10 mouse cellular contexts compared by ENCODE assay signal in genomic region chr2:10081453-10082080, GRCm38 (mm10). TPM values are rescaled to one million over a fixed set of nuclear protein-coding genes. Genes with fewer than 3 reads are reported as not detected.
DNase-seq lines count a peak whose midpoint lies in the region; ATAC-seq lines count a peak whose summit lies in the region.
"Had no signal": no experiment of that assay in that cellular context is flagged by ENCODE, and none has a peak within 500 bp of the region (broad histone marks: within the 10 kb centered on the region; RNA-seq: fewer than 3 reads in every experiment).

No protein-coding gene starts in this region.

- peak overlapping the region; percentile 68 for H3K4me2 ChIP-seq in kidney, embryonic 14.5 days (replicated peaks; ENCODE audit: low read depth, low read length)
- peak overlapping the region; percentile 82 for H3K4me2 ChIP-seq in embryonic facial prominence, embryonic 14.5 days (ENCODE audit: low read depth, low read length)
- peak overlapping the region; percentile 65 for H3K4me2 ChIP-seq in intestine, embryonic 15.5 days (replicated peaks)
- peak overlapping the region; percentile 78 for H3K4me2 ChIP-seq in midbrain, embryonic 16.5 days (ENCODE audit: low read length)

- H3K27me3 ChIP-seq in kidney, embryonic 14.5 days (ENCODE audit: control insufficient read depth, insufficient read depth, low read length): no peaks in the 10 kb centered on the region
- H3K27me3 ChIP-seq in embryonic facial prominence, embryonic 14.5 days (replicated peaks; ENCODE audit: control insufficient read depth, insufficient read depth, low read length): no peaks in the 10 kb centered on the region
- no peaks in the 10 kb centered on the region for H3K27me3 ChIP-seq in intestine, embryonic 15.5 days (replicated peaks)
- H3K27me3 ChIP-seq in midbrain, embryonic 16.5 days (ENCODE audit: control insufficient read depth, insufficient read depth, low read depth, low read length): no peaks in the 10 kb centered on the region

- no peak for DNase-seq in kidney, postnatal 25 days
- no peak for DNase-seq in embryonic facial prominence, embryonic 14.5 days (ENCODE audit: low spot score)
- no peak for DNase-seq in kidney, adult 11 months
- no peak for DNase-seq in layer of hippocampus, postnatal 25 days (ENCODE audit: extremely low spot score in 1 of 2, low spot score in 1 of 2)
- DNase-seq in kidney, adult 9 months: no peak
- DNase-seq: cerebellum, adult 9-11 months had no signal

- 85% methylated on average over 5 of the region's 5 CpGs for WGBS in kidney, embryonic 14.5 days
- WGBS in embryonic facial prominence, embryonic 14.5 days: 80% methylated on average over 5 of the region's 5 CpGs
- 81% methylated on average over 5 of the region's 5 CpGs for WGBS in intestine, embryonic 15.5 days
- WGBS in midbrain, embryonic 16.5 days: 91% methylated on average over 5 of the region's 5 CpGs

- H3K27ac ChIP-seq in kidney, embryonic 14.5 days (ENCODE audit: low read depth, low read length): no peak overlapping the region
- no peak overlapping the region for H3K27ac ChIP-seq in embryonic facial prominence, embryonic 14.5 days (replicated peaks; ENCODE audit: low read depth, low read length)
- H3K27ac ChIP-seq in intestine, embryonic 15.5 days: no peak overlapping the region
- no peak overlapping the region for H3K27ac ChIP-seq in midbrain, embryonic 16.5 days (ENCODE audit: low read length)

- peaks cover 28% of the 10 kb centered on the region for H3K4me1 ChIP-seq in kidney, embryonic 14.5 days (ENCODE audit: control insufficient read depth, insufficient read depth, low read length)
- H3K4me1 ChIP-seq in embryonic facial prominence, embryonic 14.5 days (ENCODE audit: control insufficient read depth, insufficient read depth, low read length): peaks cover 29% of the 10 kb centered on the region
- H3K4me1 ChIP-seq in intestine, embryonic 15.5 days (replicated peaks): peaks cover 26% of the 10 kb centered on the region
- peaks cover 35% of the 10 kb centered on the region for H3K4me1 ChIP-seq in midbrain, embryonic 16.5 days (ENCODE audit: control insufficient read depth, insufficient read depth, low read length)

- ATAC-seq in kidney, embryonic 14.5 days (ENCODE audit: low FRiP score, low TSS enrichment): no peak
- no peak for ATAC-seq in embryonic facial prominence, embryonic 14.5 days (ENCODE audit: low read depth)
- ATAC-seq in intestine, embryonic 15.5 days: no peak
- no peak for ATAC-seq in midbrain, embryonic 16.5 days

- H3K9me3 ChIP-seq in kidney, embryonic 14.5 days (ENCODE audit: control insufficient read depth, low read length): no peaks in the 10 kb centered on the region
- no peaks in the 10 kb centered on the region for H3K9me3 ChIP-seq in embryonic facial prominence, embryonic 14.5 days (ENCODE audit: control insufficient read depth, low read length)
- H3K9me3 ChIP-seq in intestine, embryonic 15.5 days: no peaks in the 10 kb centered on the region
- no peaks in the 10 kb centered on the region for H3K9me3 ChIP-seq in midbrain, embryonic 16.5 days (replicated peaks; ENCODE audit: control insufficient read depth, low read length, poor library complexity, severe bottlenecking)

- H3K36me3 ChIP-seq in kidney, embryonic 14.5 days (ENCODE audit: control insufficient read depth, insufficient read depth, low read length): peaks cover 13% of the 10 kb centered on the region; the same call in 1 of the 2 replicates
- H3K36me3 ChIP-seq in embryonic facial prominence, embryonic 14.5 days (ENCODE audit: control insufficient read depth, insufficient read depth, low read length): peaks cover 20% of the 10 kb centered on the region; the same call in 1 of the 2 replicates
- H3K36me3 ChIP-seq in intestine, embryonic 15.5 days: peaks cover 6% of the 10 kb centered on the region; the same call in 1 of the 2 replicates
- 0 out of 2 replicates have a peak, but pooled peaks cover 4% of the 10 kb centered on the region for H3K36me3 ChIP-seq in midbrain, embryonic 16.5 days (ENCODE audit: control insufficient read depth, insufficient read depth, low read length)

- peak overlapping the region; percentile 83 for H3K4me3 ChIP-seq in kidney, embryonic 14.5 days (ENCODE audit: low read length)
- peak overlapping the region; percentile 99 for H3K4me3 ChIP-seq in embryonic facial prominence, embryonic 14.5 days (ENCODE audit: low read depth, low read length)
- peak overlapping the region; percentile 78 for H3K4me3 ChIP-seq in intestine, embryonic 15.5 days (replicated peaks)
- H3K4me3 ChIP-seq in midbrain, embryonic 16.5 days (ENCODE audit: low read depth, low read length): peak overlapping the region; percentile 96

- peak overlapping the region; percentile 98; the same call in 1 of the 2 replicates for H3K9ac ChIP-seq in kidney, embryonic 14.5 days (ENCODE audit: low read depth, low read length)
- peak overlapping the region; percentile 99 for H3K9ac ChIP-seq in embryonic facial prominence, embryonic 14.5 days (ENCODE audit: low read depth, low read length)
- no peak overlapping the region for H3K9ac ChIP-seq in intestine, embryonic 15.5 days
- H3K9ac ChIP-seq in midbrain, embryonic 16.5 days (ENCODE audit: low read depth, low read length): 0 out of 2 replicates have a peak overlapping the region, but pooled peaks have one; percentile 34

RNA-seq across cellular contexts. Expression of gene Kin, which starts 1.2 kb away (rescaled TPM):
- 29.9 and 37.9 TPM in 2 replicates for polyA plus RNA-seq in kidney, embryonic 14.5 days (2014; fragmentation: Nextera tagmentation; extraction: Ambion mirVana)
- 22.7 and 24.3 TPM in 2 replicates for polyA plus RNA-seq in embryonic facial prominence, embryonic 14.5 days (2014; fragmentation: Nextera tagmentation; extraction: Ambion mirVana)
- polyA plus RNA-seq in intestine, embryonic 15.5 days (2015; fragmentation: Nextera tagmentation; extraction: Ambion mirVana): 22.4 and 26.4 TPM in 2 replicates
- 27.4 and 32.2 TPM in 2 replicates for polyA plus RNA-seq in midbrain, embryonic 16.5 days (2015; fragmentation: Nextera tagmentation; extraction: Ambion mirVana)
- 10 to 100 TPM; 12.5 to 13.6 TPM for total RNA-seq in layer of hippocampus, postnatal 25 days (2021)

RNA-seq across cellular contexts. Expression of gene Atp5c1, which starts 1.3 kb away (rescaled TPM):
- polyA plus RNA-seq in kidney, embryonic 14.5 days (2014; fragmentation: Nextera tagmentation; extraction: Ambion mirVana): 703 and 779 TPM in 2 replicates
- 611 and 614 TPM in 2 replicates for polyA plus RNA-seq in embryonic facial prominence, embryonic 14.5 days (2014; fragmentation: Nextera tagmentation; extraction: Ambion mirVana)
- 836 and 873 TPM in 2 replicates for polyA plus RNA-seq in intestine, embryonic 15.5 days (2015; fragmentation: Nextera tagmentation; extraction: Ambion mirVana)
- polyA plus RNA-seq in midbrain, embryonic 16.5 days (2015; fragmentation: Nextera tagmentation; extraction: Ambion mirVana): 534 and 572 TPM in 2 replicates
- total RNA-seq in layer of hippocampus, postnatal 25 days (2021): 100 to 1,000 TPM; 261 to 293 TPM

RNA-seq across cellular contexts. Expression of gene Taf3, which starts 33.2 kb away (rescaled TPM):
- polyA plus RNA-seq in kidney, embryonic 14.5 days (2014; fragmentation: Nextera tagmentation; extraction: Ambion mirVana): 13.0 and 18.5 TPM in 2 replicates
- 10.9 and 11.6 TPM in 2 replicates for polyA plus RNA-seq in embryonic facial prominence, embryonic 14.5 days (2014; fragmentation: Nextera tagmentation; extraction: Ambion mirVana)
- 11.1 and 11.3 TPM in 2 replicates for polyA plus RNA-seq in intestine, embryonic 15.5 days (2015; fragmentation: Nextera tagmentation; extraction: Ambion mirVana)
- polyA plus RNA-seq in midbrain, embryonic 16.5 days (2015; fragmentation: Nextera tagmentation; extraction: Ambion mirVana): 13.8 and 13.9 TPM in 2 replicates
- 10 to 100 TPM; 12.9 to 13.9 TPM for total RNA-seq in layer of hippocampus, postnatal 25 days (2021)

RNA-seq across cellular contexts. Expression of gene Itih2, which starts 49.6 kb away (rescaled TPM):
- polyA plus RNA-seq in kidney, embryonic 14.5 days (2014; fragmentation: Nextera tagmentation; extraction: Ambion mirVana): 0.61 and 0.87 TPM in 2 replicates
- polyA plus RNA-seq in embryonic facial prominence, embryonic 14.5 days (2014; fragmentation: Nextera tagmentation; extraction: Ambion mirVana): 3.6 and 3.8 TPM in 2 replicates
- 4.4 and 5.8 TPM in 2 replicates for polyA plus RNA-seq in intestine, embryonic 15.5 days (2015; fragmentation: Nextera tagmentation; extraction: Ambion mirVana)
- 2.7 and 3.0 TPM in 2 replicates for polyA plus RNA-seq in midbrain, embryonic 16.5 days (2015; fragmentation: Nextera tagmentation; extraction: Ambion mirVana)
- 1 to 10 TPM; 1.6 to 2.1 TPM for total RNA-seq in layer of hippocampus, postnatal 25 days (2021)
- total RNA-seq: ES-E14 had no signal
